Mouse (Mus musculus) heart, postnatal 4 days (tissue): Measurements from ENCODE around the gene Hist1h2ac. TPM values are rescaled to one million over a fixed set of nuclear protein-coding genes. Genes with fewer than 3 reads are reported as not detected.
"Not testable (repeated sequence)": the region's sequence is repeated elsewhere in the genome, so short reads cannot be mapped to it uniquely, and the experiment has no call there.

ENCODE experiments used
- DNase-seq: peaks from one replicate; pipeline ENCODE4 v3.0.0; 2021
- total RNA-seq, 2 experiments: library from RNA; stranded (reverse); gene quantifications; 2 replicates each; pipeline ENCODE4 v1.2.3; 2021

Hist1h2ac gene
- 10 to 100 TPM; 11.4 to 11.7 TPM for total RNA-seq

DNA sequence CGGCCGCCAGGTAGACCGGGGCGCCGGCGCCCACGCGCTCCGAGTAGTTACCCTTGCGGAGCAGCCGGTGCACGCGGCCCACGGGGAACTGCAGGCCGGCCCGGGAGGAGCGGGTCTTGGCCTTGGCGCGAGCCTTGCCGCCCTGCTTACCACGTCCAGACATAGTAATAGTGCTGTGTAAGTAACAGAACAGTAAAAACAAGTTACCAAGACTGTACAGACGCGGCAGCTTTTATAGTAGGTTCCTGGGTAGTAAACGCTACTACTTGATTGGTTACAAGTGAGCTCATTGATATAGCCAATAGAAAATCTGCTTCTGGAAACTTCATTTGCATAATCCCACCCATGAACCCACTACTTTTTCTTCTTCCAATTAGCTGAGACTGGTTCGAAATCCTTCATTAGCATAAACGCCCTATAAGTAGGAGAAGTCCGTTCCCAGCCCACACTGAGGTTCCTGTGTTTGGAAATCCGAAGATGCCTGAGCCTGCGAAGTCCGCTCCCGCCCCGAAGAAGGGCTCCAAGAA, at the start of gene Hist1h2ac, which contains the start of gene Hist1h2bc:
Gene Hist1h2ac, minus strand, starts transcription at position 194 of the 527 bp plus-strand sequence.
Gene Hist1h2bc, plus strand, starts transcription at position 445 of the 527 bp plus-strand sequence.
- peak; percentile 75 for DNase-seq

DNA sequence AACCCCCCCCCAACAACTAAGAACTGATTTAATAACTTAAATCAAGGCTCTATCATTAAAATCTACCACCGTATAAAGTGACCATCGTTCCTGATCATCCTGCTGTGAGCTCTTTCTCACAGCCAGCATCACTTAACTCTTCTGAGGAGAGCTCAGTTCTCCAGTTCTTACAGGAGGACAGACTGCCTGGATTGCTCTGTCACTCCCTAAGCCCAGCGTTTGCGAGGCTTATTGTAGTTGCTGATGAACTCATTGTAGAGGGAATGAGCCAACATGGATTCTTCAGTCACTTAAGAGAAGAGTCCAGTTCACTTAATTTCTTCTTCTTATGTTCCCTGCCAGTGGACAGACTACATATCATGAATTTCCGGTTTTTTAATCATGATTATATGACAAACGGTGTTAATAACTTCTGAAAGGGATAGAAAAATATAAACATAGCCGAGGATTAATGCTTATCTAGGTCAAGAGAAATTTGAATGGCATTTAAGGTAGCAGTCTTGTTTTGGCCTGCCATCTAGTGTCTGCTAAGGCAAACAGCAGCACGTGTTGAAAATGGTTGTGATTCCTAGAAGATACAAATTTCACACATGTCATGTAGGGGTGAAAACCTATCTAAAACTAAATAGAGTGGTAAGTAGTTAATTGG, 48.5 kb upstream of the Hist1h2ac start:
- peak; percentile 42 for DNase-seq

DNA sequence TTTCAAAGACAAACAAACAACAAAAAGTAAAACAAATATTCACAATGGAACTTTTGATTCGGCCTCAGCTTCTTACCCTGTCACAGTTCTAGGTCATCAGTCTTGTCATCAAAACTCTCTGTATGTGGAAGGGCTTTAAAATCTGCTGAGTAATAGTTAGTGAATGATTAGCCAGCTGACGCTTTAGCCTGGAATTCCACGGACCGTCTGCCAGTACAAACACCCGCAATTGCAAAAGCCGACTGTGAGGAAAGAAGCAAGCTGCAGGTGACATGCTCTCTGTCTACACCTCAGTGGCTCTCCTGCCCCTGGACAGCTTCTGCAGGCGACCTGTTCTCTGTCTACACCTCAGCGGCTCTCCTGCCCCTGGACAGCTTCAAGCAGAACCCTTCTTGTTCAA, 46.7 kb upstream of the Hist1h2ac start:
- DNase-seq, result peak; percentile 25

DNA sequence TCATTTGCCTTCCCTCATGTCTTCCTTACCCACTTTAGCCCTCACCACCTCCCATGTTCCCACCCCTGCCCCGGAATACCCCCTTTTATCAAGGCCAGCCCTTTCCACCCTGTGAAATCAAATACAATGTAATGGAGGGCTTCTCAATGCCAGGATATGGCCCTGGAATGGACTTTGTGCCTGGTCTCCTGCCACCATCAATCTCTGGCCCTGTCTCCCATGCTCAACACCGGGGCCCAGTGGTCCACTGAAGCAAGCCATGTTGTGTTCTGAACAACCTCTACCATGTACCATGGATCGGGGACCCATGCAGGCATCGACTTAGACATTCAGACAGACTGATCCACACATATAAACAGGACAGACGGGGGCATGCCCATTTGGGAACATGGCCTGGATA, 46.0 kb upstream of the Hist1h2ac start:
- peak; percentile 1 for DNase-seq

DNA sequence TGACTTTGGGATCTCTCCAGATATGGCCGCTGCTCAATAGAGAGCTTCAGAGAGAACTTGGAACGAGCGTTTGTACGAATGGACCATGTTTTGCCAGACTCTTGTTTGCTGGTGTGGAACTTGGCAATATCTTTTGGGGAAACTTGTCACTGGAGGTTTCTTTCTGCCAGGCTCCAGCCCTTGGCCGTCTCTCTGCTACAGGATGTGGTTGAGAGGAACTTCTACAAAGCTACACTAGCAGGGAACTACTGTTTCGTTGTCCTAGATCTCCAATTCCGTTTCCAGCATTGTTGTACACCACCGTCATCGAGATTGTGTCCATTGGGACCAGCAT, 45.4 kb upstream of the Hist1h2ac start:
- DNase-seq, result no peak

DNA sequence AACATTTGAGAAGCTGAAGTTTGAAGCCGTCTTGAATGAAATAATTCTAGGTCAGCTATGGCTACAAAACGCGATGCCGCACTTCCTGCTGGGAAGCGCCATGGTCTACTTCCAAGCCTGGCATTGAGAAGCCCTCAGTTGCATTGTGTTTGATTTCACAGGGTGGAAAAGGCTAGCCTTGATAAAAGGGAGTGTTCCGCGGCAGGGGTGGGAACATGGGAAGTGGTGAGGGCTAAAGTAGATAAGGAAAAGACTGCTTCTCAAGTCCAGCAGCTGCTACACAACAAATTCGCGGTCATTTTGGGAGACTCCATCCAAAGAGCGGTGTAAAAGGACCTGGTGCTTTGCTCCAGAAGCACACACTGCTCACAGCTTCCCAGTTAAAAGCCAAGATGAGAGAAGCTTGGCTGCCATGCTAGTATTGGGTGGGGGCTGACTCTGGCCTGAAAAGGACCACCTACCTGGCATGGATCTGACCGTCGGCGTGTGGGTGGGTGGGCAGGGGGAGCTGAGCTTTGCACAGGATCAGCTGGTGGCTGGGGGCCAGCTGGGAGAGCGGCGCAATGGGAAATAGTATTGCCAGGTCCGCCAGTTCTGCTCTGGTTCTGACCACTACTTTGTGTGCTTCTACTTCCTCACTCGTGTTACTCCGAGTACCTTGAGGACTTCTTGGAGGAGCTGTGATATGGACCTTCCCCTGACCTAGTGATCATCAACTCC, 44.9 kb upstream of the Hist1h2ac start:
- DNase-seq, result peak; percentile 4

DNA sequence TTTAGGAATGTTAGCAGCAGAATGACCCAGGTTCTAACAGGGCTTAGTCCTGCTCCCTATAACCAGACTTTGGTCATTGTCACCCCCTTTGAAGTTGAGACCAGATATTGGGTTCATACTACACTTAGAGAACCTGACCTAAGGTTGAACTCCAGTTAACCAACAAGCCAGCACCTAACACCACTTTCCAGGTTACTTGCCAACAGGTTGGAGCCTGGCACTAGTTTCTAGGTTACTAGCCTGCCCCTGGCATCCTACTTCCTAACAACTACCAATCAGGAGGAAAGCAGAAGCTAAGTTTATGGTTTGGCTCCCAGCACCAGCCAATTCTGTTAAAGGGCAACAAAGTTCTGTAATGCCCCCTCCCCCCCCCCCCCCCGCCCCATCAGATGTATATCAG, 41.5 kb upstream of the Hist1h2ac start:
- DNase-seq, result peak; percentile 2

DNA sequence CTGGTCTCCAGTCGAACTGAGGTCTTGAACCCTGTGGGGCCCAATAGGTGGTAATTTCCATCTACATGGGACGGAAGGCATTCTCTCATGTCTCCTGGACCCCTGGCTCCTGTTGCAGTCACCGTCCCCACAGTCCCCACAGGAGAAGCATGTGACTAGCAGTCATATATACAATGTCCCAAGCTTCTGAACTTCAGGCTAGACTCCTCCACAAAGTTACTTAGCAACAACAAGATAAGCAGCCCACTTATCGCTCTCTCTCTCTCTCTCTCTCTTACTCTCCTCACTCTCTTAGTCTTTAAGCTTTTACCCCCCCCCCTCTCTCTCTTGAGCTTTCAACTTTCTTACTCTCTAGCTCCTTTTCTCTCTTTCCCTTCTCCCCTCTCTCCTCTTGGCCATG, 40.5 kb upstream of the Hist1h2ac start:
- peak; percentile 2 for DNase-seq

DNA sequence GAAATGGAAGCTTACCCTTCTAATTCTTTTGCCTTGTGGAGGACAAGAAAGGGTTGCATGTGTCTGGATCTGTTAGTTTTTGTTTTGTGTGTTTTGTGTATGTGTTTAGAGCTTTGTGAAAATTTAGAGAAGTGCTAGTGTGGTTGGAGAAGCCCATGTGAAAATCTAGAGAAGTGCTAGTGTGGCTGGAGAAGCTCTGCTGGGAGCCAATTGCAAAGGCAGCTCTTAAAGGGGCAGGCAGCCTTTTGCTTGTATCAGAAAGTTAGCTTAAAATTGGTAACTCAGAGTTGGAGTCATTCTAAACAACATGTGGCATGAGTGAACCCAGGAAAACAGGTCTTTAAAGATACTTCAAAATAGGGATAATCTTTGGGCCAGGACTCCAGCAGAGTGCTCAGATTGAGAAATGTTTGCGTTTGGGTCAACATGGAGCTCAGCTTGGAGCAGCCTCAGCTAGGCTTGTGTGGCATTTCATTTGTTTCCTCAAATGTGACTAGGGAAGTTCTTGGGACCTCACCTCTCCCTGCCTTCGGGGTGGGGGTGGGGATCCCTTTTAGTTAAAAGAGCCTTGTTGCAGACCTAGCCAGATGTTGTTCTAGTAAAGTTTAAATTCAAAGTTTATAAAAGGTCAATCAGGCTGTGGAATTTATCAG, 34.0 kb upstream of the Hist1h2ac start:
- not testable (repeated sequence) for DNase-seq

DNA sequence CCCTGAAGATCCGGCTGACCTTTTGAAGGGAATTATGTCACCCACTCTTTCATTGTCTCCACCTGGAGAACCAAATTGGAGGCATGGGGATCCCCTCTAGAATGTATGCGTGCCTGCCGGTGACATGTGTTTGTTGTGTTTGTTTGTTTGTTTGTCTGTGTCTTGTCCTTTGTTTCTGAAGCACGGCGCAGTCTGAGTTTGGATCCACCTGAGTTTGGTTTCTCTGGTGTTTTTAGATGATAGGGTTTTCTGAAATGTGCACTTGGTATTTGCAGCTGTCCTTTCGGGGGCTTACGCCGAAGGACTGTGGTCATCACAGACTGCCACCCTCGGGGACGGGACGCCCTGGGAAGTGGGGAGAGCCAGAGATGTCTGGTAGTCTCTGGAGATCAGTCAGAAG, 33.4 kb upstream of the Hist1h2ac start:
- DNase-seq, result no peak

DNA sequence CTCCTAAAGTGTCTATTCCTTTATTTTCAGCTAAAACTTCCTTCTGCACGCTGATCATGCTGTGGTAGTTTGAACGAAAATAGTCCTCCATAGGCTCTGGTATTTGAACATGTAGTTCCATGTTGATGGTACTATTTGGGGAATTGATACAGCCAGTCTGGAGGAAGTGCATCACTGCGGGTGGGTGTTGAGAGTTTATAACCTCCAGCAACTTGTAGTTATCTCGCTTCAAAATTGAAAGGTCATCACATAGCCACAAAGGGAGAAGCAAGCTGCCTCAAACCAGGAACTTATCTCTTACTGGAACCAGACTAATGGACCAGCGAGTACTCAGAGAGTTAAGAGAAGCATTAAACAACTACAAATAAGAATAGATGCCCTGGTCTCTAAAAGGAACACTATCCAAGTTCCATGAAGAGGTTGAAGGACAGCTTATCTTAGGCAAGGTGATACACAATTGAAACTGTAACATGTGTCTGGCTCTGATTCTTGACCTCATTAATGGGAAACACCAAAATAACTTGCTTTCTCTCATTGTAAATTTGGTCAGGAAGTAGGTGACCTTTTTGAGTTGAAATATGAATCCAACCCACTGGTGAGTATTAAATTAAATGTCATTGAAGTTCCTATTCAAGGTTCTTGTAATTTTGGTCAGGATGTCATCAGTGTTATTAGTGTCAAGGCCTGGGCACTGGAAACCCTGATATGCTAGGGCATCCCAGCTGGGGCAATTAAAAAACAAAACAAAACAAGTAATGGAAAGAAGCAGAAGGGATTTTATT, 32.7 kb upstream of the Hist1h2ac start:
- no peak for DNase-seq

DNA sequence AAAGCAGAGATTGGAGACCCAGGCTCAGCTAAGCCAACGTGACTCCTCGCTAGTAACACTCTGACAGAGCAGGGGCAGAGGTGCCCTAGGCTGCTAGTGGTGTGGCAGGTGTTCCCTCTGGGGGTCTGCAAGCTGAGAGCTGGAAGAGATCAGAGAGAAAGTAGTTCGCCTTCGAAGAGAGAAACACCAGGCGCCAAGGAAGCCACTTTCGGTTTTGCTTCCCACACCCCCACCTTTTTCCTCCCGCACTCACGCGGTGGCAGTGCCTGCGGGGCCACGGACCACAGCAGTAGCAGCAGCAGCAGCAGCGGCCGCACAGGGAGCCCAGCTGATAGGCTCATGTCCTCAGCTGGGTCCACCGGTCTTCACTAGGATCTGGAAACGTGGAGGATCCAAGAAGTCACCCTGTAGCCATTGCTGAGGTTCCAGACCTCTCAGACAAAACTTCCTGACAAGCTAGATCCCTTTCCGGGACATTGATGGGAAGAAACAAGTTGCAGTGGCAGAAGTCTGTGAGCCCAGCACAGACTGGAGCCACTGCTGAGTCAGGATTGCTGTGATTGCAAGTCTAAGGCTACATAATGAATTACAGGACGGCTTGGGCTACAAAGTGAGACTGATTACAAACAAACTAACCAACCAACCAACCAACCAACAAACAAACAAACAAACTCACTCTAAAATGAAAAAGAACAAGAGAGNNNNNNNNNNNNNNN, 26.8 kb upstream of the Hist1h2ac start, which contains the start of gene Hfe:
Gene Hfe, minus strand, starts transcription at position 481 of the 716 bp plus-strand sequence.
- DNase-seq, result peak; percentile 59

DNA sequence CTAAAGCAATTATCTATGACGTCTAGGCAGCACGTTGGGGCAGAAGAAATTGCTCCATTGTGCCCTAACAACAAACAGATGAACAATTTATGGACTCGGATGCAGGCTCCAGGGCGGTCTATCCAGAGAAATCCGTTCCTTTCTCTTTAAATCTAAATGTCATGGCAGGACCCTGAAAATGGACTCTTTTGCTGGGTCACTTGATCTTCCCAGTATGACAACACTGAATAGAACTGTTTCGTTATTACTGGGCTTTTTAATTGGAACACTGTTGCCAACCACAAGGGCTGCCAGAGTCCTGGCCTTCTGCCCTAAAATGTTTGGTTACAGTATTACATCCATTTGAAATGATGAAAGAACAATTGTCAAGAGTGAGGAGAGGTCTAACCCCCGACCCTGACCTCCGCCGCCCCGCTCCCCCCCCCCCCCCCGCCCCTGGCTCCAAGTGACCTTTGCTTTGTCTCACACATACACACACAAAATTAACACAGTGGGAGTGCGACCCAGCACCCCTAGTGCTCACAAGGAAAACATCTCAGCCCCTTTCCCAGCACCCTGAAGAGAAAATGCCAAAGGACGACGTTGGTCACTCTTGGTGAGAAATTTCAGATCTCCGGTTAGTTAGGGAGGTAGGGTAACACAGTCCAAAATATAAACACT, 26.1 kb upstream of the Hist1h2ac start:
- DNase-seq, result no peak

DNA sequence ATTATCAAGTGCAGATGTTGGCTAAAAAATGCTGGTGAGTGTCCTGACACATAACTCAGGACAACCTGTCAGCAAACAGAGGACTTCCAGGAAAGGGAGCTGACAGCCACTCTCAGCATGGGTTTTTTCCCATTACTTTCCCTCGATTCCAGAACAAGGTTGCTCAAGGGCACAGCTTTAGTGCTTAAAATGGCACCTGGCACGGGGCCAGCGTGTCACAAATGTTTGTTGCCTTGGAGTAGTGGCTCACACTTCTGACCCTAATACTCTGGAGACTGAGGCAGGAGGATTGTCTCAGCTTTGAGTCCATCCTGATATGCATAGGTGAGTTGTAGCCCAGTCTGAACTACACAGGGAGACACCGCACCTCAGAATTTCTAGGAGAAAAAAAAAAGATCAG, 24.9 kb upstream of the Hist1h2ac start:
- DNase-seq, result no peak

DNA sequence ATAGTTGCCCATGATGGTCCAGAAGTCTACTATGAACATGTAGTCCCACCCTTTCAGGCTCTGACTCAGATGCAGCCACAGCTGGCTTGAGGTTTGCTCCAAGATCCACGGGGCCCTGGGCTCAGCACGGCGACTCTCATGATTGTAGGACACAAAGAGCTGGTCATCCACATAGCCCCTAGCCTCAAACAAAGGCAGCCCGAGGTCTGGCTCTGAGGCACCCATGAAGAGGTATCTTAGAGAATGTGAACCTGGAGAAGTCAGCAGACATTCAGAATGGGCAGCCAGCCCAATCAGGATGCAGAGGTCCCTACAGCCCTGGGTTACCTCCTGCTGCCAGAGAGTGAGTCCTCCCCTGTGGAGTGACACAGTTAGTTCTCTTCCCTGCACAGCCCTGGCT, 24.3 kb upstream of the Hist1h2ac start:
- no peak for DNase-seq

DNA sequence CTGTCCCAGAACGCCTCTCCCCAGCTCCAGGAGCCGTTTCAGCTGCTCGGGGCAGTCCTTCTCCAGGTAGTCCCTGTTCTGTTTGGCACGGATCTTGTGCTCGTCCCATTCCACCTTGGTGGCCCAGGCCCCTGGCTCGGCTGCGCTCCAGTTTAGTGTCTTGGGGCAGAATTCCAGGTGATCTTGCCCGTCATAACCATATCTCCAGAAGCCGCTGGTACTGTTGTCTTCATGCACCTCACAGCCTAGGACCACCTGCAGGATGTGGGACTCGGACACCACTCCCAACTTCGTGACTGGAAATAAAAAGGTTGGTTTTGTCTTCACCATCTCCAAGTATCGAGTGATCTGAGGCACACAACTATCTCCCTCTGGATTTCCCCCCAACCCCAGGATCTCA, 23.0 kb upstream of the Hist1h2ac start:
- no peak for DNase-seq

DNA sequence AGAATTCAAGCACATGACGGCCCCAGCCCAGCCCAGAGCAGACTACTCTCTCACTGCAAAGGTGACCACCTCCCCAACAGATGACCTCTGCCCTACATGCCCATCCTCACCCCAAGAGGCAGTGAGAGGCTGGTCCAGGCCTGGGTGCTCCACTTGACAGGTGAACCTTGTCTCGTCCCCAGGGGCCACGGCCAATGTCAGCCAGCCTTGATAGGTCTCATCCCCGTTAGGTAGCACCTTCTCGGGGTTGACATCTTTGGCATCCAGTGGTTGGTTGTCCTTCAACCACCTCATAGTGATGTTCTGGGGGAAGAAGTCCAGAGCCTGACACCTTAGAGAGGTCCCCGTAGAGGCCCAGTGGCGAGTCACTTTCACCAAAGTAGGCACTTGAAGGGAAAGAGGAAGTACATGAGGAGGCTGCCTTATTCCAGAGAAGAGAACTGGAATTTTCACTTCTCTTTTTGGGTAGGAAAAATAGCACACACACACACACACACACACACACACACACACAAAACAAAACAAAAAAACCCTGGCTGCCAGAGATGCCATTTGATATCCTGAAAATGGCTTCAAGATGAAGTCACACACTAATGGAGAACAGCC, 22.1 kb upstream of the Hist1h2ac start:
- DNase-seq, result no peak

DNA sequence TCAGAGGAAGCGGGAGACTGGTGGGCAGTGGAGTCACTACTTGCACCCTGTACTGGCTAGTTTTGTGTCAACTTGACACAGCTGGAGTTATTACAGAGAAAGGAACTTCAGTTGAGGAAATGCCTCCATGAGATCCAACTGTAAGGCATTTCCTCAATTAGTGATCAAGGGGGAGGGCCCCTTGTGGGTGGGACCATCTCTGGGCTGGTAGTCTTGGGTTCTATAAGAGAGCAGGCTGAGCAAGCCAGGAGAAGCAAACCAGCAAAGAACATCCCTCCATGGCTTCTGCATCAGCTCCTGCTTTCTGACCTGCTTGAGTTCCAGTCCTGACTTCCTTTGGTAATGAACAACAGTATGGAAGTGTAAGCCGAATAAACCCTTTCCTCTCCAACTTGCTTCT, 19.1 kb upstream of the Hist1h2ac start:
- not testable (repeated sequence) for DNase-seq

DNA sequence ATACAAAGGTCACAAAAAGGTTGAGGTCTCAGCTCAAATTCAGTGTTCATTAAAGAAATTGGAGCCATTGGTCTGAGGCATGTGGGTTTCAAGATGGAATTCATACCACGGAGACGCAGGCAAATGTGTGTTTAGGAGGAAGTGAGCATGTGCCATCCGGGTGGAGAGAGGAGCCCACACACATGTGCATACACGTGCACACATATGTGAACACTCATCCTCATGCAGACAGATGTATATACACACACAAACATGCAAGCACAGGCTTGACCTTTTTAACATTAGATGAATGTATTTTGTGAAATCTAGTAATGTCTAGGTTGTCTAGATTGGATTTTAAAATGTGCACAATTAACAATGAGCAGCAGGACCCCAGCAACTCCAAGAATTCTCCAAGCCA, 18.5 kb upstream of the Hist1h2ac start:
- DNase-seq, result no peak

DNA sequence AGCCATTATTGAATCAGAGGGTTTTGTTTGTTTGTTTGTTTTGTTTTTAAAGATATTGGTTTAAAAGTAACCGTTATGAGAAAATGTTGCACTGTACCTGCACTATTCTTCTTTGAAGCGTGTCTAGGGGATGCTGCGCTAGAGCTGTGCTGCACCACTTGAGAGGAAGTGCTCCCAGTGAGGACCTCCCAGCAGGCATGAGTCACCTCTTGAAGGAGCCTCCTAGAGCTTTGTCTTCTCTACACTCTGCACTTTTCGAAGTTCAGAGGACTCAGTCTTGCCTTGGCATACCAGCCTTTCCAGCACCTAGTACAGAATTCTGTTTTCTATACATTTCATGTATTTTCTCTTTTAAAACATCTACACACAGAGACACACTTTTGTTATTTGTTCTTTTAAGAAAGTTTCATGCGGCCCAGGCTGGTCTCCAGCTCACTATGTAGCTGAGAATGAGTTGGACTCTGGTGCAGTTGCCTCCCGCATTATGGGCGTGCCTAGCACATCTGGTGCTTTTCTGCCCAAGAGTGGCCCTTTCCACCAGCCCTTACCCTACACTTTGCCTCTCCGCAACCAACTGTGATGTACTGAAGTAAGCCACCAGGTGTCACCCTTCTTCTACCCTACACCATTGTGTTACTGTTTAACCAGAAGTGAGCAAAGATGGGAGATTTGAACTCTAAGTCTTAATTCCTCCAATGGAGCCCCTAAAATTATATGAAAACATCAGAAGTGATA, 17.2 kb upstream of the Hist1h2ac start:
- peak; percentile 79 for DNase-seq
